Mouse (Mus musculus) hindbrain, embryonic 10.5 days (tissue): ENCODE measurements around the gene Atp2b4. TPM values are rescaled to one million over a fixed set of nuclear protein-coding genes. Genes with fewer than 3 reads are reported as not detected.
"Not testable (repeated sequence)": the region's sequence is repeated elsewhere in the genome, so short reads cannot be mapped to it uniquely, and the experiment has no call there.

Source experiments
- DNase-seq: peaks from one replicate; pipeline ENCODE4 v3.0.0-alpha.2; 2017; ENCODE audit warnings: low spot score
- H3K27ac ChIP-seq: fragments of 300-500 bp; sonication (generic); 2 replicates; pipeline ENCODE4 v1.5.1; 2016; ENCODE audit warnings: mild to moderate bottlenecking, moderate library complexity
- H3K27me3 ChIP-seq: fragments of 300-500 bp; sonication (generic); 2 replicates; pipeline ENCODE4 v1.6.1; 2016; ENCODE audit warnings: mild to moderate bottlenecking; ENCODE audit not compliant: poor library complexity, insufficient read depth, severe bottlenecking
- H3K36me3 ChIP-seq: fragments of 300-500 bp; sonication (generic); 2 replicates; pipeline ENCODE4 v1.6.1; 2016; ENCODE audit warnings: mild to moderate bottlenecking, moderate library complexity
- H3K4me1 ChIP-seq: fragments of 300-500 bp; sonication (generic); replicated peaks from 2 replicates; pipeline ENCODE4 v1.6.1; 2016; ENCODE audit warnings: mild to moderate bottlenecking
- H3K4me3 ChIP-seq: fragments of 300-500 bp; sonication (generic); 2 replicates; pipeline ENCODE4 v1.5.1; 2016; ENCODE audit warnings: mild to moderate bottlenecking, moderate library complexity
- H3K9me3 ChIP-seq: fragments of 300-500 bp; sonication (generic); 2 replicates; pipeline ENCODE4 v1.6.1; 2016; ENCODE audit warnings: mild to moderate bottlenecking, moderate library complexity
- WGBS: fragments of 180-500 bp; shearing (Covaris S2); methylation state at CpG from one replicate; pipeline ENCODE4 v1.1.7; 2016; 5-methylcytosine and 5-hydroxymethylcytosine counted together
- polyA plus RNA-seq: library from polyadenylated mRNA; unstranded; fragments of >200 nt; fragmentation: Nextera tagmentation; extraction: Ambion mirVana; gene quantifications from 2 replicates; pipeline ENCODE4 v1.2.1, GENCODE M21; 2016

Atp2b4 gene
- polyA plus RNA-seq, 1 experiment from 2014 or later = 4.6 TPM

GRCm38 (mm10) chr1:133728339-133728738 is 72.5 kb downstream of the Atp2b4 start:
- no peaks in the 10 kb centered on the region for H3K9me3 ChIP-seq
- DNase-seq = no peak
- H3K27me3 ChIP-seq = no peaks in the 10 kb centered on the region
- 0 out of 2 replicates have a peak, but pooled peaks cover 8% of the 10 kb centered on the region for H3K4me1 ChIP-seq
- H3K4me3 ChIP-seq = no peak overlapping the region
- no peak overlapping the region for H3K27ac ChIP-seq
- WGBS = 83% methylated on average over 7 of the region's 7 CpGs
- peaks cover 28% of the 10 kb centered on the region for H3K36me3 ChIP-seq

- 71% methylated on average over 7 of the region's 7 CpGs for WGBS
- H3K36me3 ChIP-seq = peaks cover 6% of the 10 kb centered on the region; the same call in 1 of the 2 replicates
- H3K4me3 ChIP-seq = no peak overlapping the region
- DNase-seq = peak; percentile 31
- no peak overlapping the region for H3K27ac ChIP-seq
- no peaks in the 10 kb centered on the region for H3K9me3 ChIP-seq
- H3K4me1 ChIP-seq = no peaks in the 10 kb centered on the region
- no peaks in the 10 kb centered on the region for H3K27me3 ChIP-seq
Observed at GRCm38 (mm10) chr1:133720342-133720741, 80.5 kb downstream of the Atp2b4 start.

GRCm38 (mm10) chr1:133718786-133719185 is 82.1 kb downstream of the Atp2b4 start:
- H3K4me1 ChIP-seq = no peaks in the 10 kb centered on the region
- H3K4me3 ChIP-seq = no peak overlapping the region
- WGBS = 87% methylated on average over 8 of the region's 8 CpGs
- DNase-seq = no peak
- peaks cover 6% of the 10 kb centered on the region; the same call in 1 of the 2 replicates for H3K36me3 ChIP-seq
- no peak overlapping the region for H3K27ac ChIP-seq
- H3K9me3 ChIP-seq = no peaks in the 10 kb centered on the region
- H3K27me3 ChIP-seq = no peaks in the 10 kb centered on the region

GRCm38 (mm10) chr1:133718296-133718695 is 82.5 kb downstream of the Atp2b4 start:
- H3K4me1 ChIP-seq = peaks cover 2% of the 10 kb centered on the region; the same call in 1 of the 2 replicates
- WGBS = 82% methylated on average over 3 of the region's 3 CpGs
- no peaks in the 10 kb centered on the region for H3K27me3 ChIP-seq
- H3K27ac ChIP-seq = no peak overlapping the region
- peaks cover 6% of the 10 kb centered on the region; the same call in 1 of the 2 replicates for H3K36me3 ChIP-seq
- no peak for DNase-seq
- no peak overlapping the region for H3K4me3 ChIP-seq
- no peaks in the 10 kb centered on the region for H3K9me3 ChIP-seq

GRCm38 (mm10) chr1:133716464-133716863 is 84.4 kb downstream of the Atp2b4 start:
- Histone ChIP-seq H3K36me3 (peaks cover 6% of the 10 kb centered on the region; the same call in 1 of the 2 replicates), H3K27ac (no peak overlapping the region), H3K4me3 (no peak overlapping the region), H3K9me3 (no peaks in the 10 kb centered on the region), H3K4me1 (peaks cover 21% of the 10 kb centered on the region), H3K27me3 (no peaks in the 10 kb centered on the region)
- DNase-seq = no peak
- 24% methylated on average over 7 of the region's 7 CpGs for whole genome bisulfite sequencing

GRCm38 (mm10) chr1:133715191-133715590 is 85.7 kb downstream of the Atp2b4 start:
- WGBS = 86% methylated on average over 1 of the region's 1 CpGs
- no peak for DNase-seq
- peaks cover 6% of the 10 kb centered on the region; the same call in 1 of the 2 replicates for H3K36me3 ChIP-seq

GRCm38 (mm10) chr1:133713009-133713370 is 87.9 kb downstream of the Atp2b4 start:
- H3K27me3 ChIP-seq = no peaks in the 10 kb centered on the region
- DNase-seq = no peak
- no peaks in the 10 kb centered on the region; the same call in 1 of the 2 replicates for H3K36me3 ChIP-seq
- WGBS = 38% methylated on average over 2 of the region's 2 CpGs
- H3K4me3 ChIP-seq = no peak overlapping the region
- 0 out of 2 replicates have a peak overlapping the region, but pooled peaks have one; percentile 37 for H3K27ac ChIP-seq
- no peaks in the 10 kb centered on the region for H3K9me3 ChIP-seq
- H3K4me1 ChIP-seq = peaks cover 38% of the 10 kb centered on the region

More at GRCm38 (mm10) chr1:133715191-133715590, 85.7 kb downstream of the Atp2b4 start:
- Histone ChIP-seq H3K27ac (no peak overlapping the region), H3K4me1 (peaks cover 32% of the 10 kb centered on the region), H3K9me3 (no peaks in the 10 kb centered on the region), H3K27me3 (no peaks in the 10 kb centered on the region), H3K4me3 (no peak overlapping the region)

- H3K27ac ChIP-seq = peak overlapping the region; percentile 37
- WGBS = 57% methylated on average over 12 of the region's 12 CpGs
- peaks cover 38% of the 10 kb centered on the region for H3K4me1 ChIP-seq
Observed at GRCm38 (mm10) chr1:133712288-133713008, 88.4 kb downstream of the Atp2b4 start.

GRCm38 (mm10) chr1:133711376-133711775 is 89.5 kb downstream of the Atp2b4 start:
- H3K36me3 ChIP-seq = peaks cover 5% of the 10 kb centered on the region; the same call in 1 of the 2 replicates
- H3K4me3 ChIP-seq = no peak overlapping the region
- no peak for DNase-seq
- WGBS = 43% methylated on average over 6 of the region's 6 CpGs
- peaks cover 38% of the 10 kb centered on the region for H3K4me1 ChIP-seq
- no peaks in the 10 kb centered on the region for H3K27me3 ChIP-seq
- no peaks in the 10 kb centered on the region for H3K9me3 ChIP-seq
- peak overlapping the region; percentile 31; the same call in 1 of the 2 replicates for H3K27ac ChIP-seq

More at GRCm38 (mm10) chr1:133712288-133713008, 88.4 kb downstream of the Atp2b4 start:
- H3K36me3 ChIP-seq = no peaks in the 10 kb centered on the region; the same call in 1 of the 2 replicates
- no peaks in the 10 kb centered on the region for H3K27me3 ChIP-seq
- H3K9me3 ChIP-seq = no peaks in the 10 kb centered on the region
- H3K4me3 ChIP-seq = no peak overlapping the region
- no peak for DNase-seq

- peaks cover 38% of the 10 kb centered on the region for H3K4me1 ChIP-seq
- H3K27me3 ChIP-seq = no peaks in the 10 kb centered on the region
- 50% methylated on average over 6 of the region's 6 CpGs for WGBS
- peaks cover 7% of the 10 kb centered on the region; the same call in 1 of the 2 replicates for H3K36me3 ChIP-seq
- H3K9me3 ChIP-seq = no peaks in the 10 kb centered on the region
- H3K4me3 ChIP-seq = no peak overlapping the region
- DNase-seq = no peak
- peak overlapping the region; percentile 31; the same call in 1 of the 2 replicates for H3K27ac ChIP-seq
Observed at GRCm38 (mm10) chr1:133710895-133711294, 89.9 kb downstream of the Atp2b4 start.

GRCm38 (mm10) chr1:133709292-133709691 is 91.5 kb downstream of the Atp2b4 start:
- DNase-seq = no peak
- WGBS = 80% methylated on average over 3 of the region's 3 CpGs
- Histone ChIP-seq H3K9me3 (no peaks in the 10 kb centered on the region), H3K36me3 (peaks cover 7% of the 10 kb centered on the region; the same call in 1 of the 2 replicates), H3K4me3 (no peak overlapping the region), H3K27ac (no peak overlapping the region), H3K27me3 (no peaks in the 10 kb centered on the region), H3K4me1 (peaks cover 38% of the 10 kb centered on the region)

- H3K27ac ChIP-seq, H3K9me3 ChIP-seq, H3K36me3 ChIP-seq, H3K4me1 ChIP-seq, H3K4me3 ChIP-seq, H3K27me3 ChIP-seq, DNase-seq: not testable (repeated sequence)
- 19% methylated on average over 1 of the region's 2 CpGs for WGBS
Observed at GRCm38 (mm10) chr1:133701824-133702223, 99.0 kb downstream of the Atp2b4 start.

- no peaks in the 10 kb centered on the region for H3K27me3 ChIP-seq
- no peak overlapping the region for H3K27ac ChIP-seq
- H3K4me1 ChIP-seq = peaks cover 33% of the 10 kb centered on the region
- H3K36me3 ChIP-seq = no peaks in the 10 kb centered on the region
- H3K4me3 ChIP-seq = no peak overlapping the region
- H3K9me3 ChIP-seq = no peaks in the 10 kb centered on the region
- no peak for DNase-seq
- WGBS = 93% methylated on average over 12 of the region's 12 CpGs
Observed at GRCm38 (mm10) chr1:133697935-133698620, 102.8 kb downstream of the Atp2b4 start.
